Mouse (Mus musculus) heart, embryonic 15.5 days (tissue): ENCODE measurements around the gene Vegfc. TPM values are rescaled to one million over a fixed set of nuclear protein-coding genes. Genes with fewer than 3 reads are reported as not detected.

ENCODE experiments used
- ATAC-seq: fragments of 200-750 bp; cut with Nextera tagmentation; replicated peaks from 2 replicates; pipeline ENCODE4 v1.8.0; 2017; ENCODE audit warnings: low read depth, moderate TSS enrichment; ENCODE audit not compliant: insufficient number of reproducible peaks, insufficient read depth, low FRiP score
- H3K27ac ChIP-seq: fragments of 300-500 bp; sonication (generic); 2 replicates; pipeline ENCODE4 v1.5.1; 2015; ENCODE audit warnings: mild to moderate bottlenecking, inconsistent platforms
- H3K27me3 ChIP-seq: fragments of 300-500 bp; sonication (generic); 2 replicates; pipeline ENCODE4 v1.6.1; 2015; ENCODE audit warnings: inconsistent platforms
- H3K36me3 ChIP-seq: fragments of 300-500 bp; sonication (generic); 2 replicates; pipeline ENCODE4 v1.6.1; 2015; ENCODE audit warnings: mild to moderate bottlenecking, inconsistent platforms
- H3K4me1 ChIP-seq: fragments of 300-500 bp; sonication (generic); replicated peaks from 2 replicates; pipeline ENCODE4 v1.6.1; 2015; ENCODE audit warnings: inconsistent platforms
- H3K4me2 ChIP-seq: fragments of 300-500 bp; sonication (generic); 2 replicates; pipeline ENCODE4 v1.6.1; 2015; ENCODE audit warnings: inconsistent platforms, mild to moderate bottlenecking, moderate library complexity
- H3K4me3 ChIP-seq: fragments of 300-500 bp; sonication (generic); 2 replicates; pipeline ENCODE4 v1.5.1; 2015; ENCODE audit warnings: mild to moderate bottlenecking, inconsistent platforms
- H3K9ac ChIP-seq: fragments of 300-500 bp; sonication (generic); 2 replicates; pipeline ENCODE4 v1.6.1; 2015; ENCODE audit warnings: mild to moderate bottlenecking, inconsistent platforms
- H3K9me3 ChIP-seq: fragments of 300-500 bp; sonication (generic); replicated peaks from 2 replicates; pipeline ENCODE4 v1.6.1; 2016; ENCODE audit warnings: inconsistent platforms
- WGBS: fragments of 180-500 bp; shearing (Covaris S2); methylation state at CpG from one replicate; pipeline ENCODE4 v1.1.7; 2015; ENCODE audit warnings: mixed read lengths; 5-methylcytosine and 5-hydroxymethylcytosine counted together
- polyA plus RNA-seq: library from polyadenylated mRNA; unstranded; fragments of >200 nt; fragmentation: Nextera tagmentation; extraction: Ambion mirVana; gene quantifications from 2 replicates; pipeline ENCODE4 v1.2.1, GENCODE M21; 2015

Gene Vegfc
- polyA plus RNA-seq, 1 experiment from 2014 or later, result 11.9 TPM

- no peak overlapping the region for H3K9ac ChIP-seq
- H3K4me3 ChIP-seq, result no peak overlapping the region
- no peak for ATAC-seq
- H3K4me1 ChIP-seq, result no peaks in the 10 kb centered on the region
- H3K36me3 ChIP-seq, result peaks cover 16% of the 10 kb centered on the region
- no peak overlapping the region for H3K27ac ChIP-seq
- WGBS, result 84% methylated on average over 2 of the region's 2 CpGs
- no peak overlapping the region for H3K4me2 ChIP-seq
- no peaks in the 10 kb centered on the region for H3K9me3 ChIP-seq
- no peaks in the 10 kb centered on the region for H3K27me3 ChIP-seq
Measured at GRCm38 (mm10) chr8:54185336-54185735, 107.9 kb downstream of the Vegfc start.

GRCm38 (mm10) chr8:54185927-54186326 lies 108.5 kb downstream of the Vegfc start:
- Histone ChIP-seq H3K9ac (no peak overlapping the region), H3K36me3 (peaks cover 16% of the 10 kb centered on the region), H3K9me3 (no peaks in the 10 kb centered on the region), H3K4me3 (no peak overlapping the region), H3K27me3 (no peaks in the 10 kb centered on the region), H3K27ac (no peak overlapping the region), H3K4me2 (no peak overlapping the region), H3K4me1 (no peaks in the 10 kb centered on the region)
- WGBS, result 92% methylated on average over 6 of the region's 6 CpGs
- no peak for ATAC-seq

DNA sequence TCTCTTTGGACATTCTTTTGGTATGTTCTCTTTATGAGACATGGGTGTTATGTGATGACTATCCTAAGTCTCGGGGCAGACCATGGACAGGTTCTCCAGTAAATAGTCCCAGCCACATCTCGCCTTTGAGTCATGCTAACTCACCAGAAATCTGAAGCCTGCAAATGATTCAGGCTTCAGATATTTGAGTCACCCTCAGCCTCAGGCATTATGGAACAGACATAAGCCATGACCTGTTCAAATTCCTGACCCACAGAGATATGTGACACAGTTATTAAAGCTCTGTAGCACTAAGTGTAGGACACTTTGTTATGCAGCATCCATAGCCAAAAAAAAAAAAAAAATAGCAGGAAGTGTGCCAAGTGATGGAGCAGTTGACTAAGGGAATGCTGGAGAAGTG lies 138.8 kb downstream of the Vegfc start:
- no peak overlapping the region for H3K4me3 ChIP-seq
- H3K27ac ChIP-seq, result no peak overlapping the region
- H3K36me3 ChIP-seq, result no peaks in the 10 kb centered on the region
- peaks cover 3% of the 10 kb centered on the region; the same call in 1 of the 2 replicates for H3K4me1 ChIP-seq
- ATAC-seq, result no peak
- WGBS, result 65% methylated on average over 2 of the region's 2 CpGs
- H3K4me2 ChIP-seq, result no peak overlapping the region
- no peak overlapping the region for H3K9ac ChIP-seq
- H3K9me3 ChIP-seq, result no peaks in the 10 kb centered on the region
- H3K27me3 ChIP-seq, result no peaks in the 10 kb centered on the region

- no peaks in the 10 kb centered on the region for H3K36me3 ChIP-seq
- no peak overlapping the region for H3K4me2 ChIP-seq
- H3K4me3 ChIP-seq, result no peak overlapping the region
- ATAC-seq, result no peak
- H3K27ac ChIP-seq, result no peak overlapping the region
- H3K9ac ChIP-seq, result no peak overlapping the region
- no peaks in the 10 kb centered on the region for H3K9me3 ChIP-seq
- H3K4me1 ChIP-seq, result peaks cover 5% of the 10 kb centered on the region; the same call in 1 of the 2 replicates
- 22% methylated on average over 1 of the region's 1 CpGs for WGBS
- no peaks in the 10 kb centered on the region for H3K27me3 ChIP-seq
Measured at GRCm38 (mm10) chr8:54228801-54229204, 151.4 kb downstream of the Vegfc start.

- WGBS, result 93% methylated on average over 1 of the region's 1 CpGs
- ATAC-seq, result no peak
Measured at GRCm38 (mm10) chr8:54230638-54231037, 153.2 kb downstream of the Vegfc start.

DNA sequence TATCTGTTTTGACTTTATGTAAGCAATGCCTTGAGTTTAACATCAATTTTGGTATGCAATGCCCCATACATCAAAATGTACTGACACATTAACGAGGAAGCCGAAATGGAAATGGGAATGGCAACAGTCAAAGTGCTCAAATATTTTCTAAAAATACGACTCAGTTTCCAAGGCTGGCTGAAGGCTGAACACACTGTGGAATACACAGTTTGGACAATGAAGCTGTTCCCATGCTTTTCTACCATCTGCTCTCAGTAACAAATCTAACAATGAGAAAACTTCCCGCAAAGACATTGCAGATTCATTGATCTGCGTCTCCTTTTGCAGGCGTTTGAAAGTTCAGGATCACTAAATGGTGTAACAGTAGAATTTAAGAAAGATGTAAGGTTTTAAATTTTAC lies 155.9 kb downstream of the Vegfc start:
- H3K9me3 ChIP-seq, result no peaks in the 10 kb centered on the region
- WGBS, result 84% methylated on average over 6 of the region's 6 CpGs
- ATAC-seq, result no peak

More at GRCm38 (mm10) chr8:54230638-54231037, 153.2 kb downstream of the Vegfc start:
- Histone ChIP-seq H3K4me1 (peaks cover 5% of the 10 kb centered on the region; the same call in 1 of the 2 replicates), H3K9ac (no peak overlapping the region), H3K27me3 (no peaks in the 10 kb centered on the region), H3K27ac (no peak overlapping the region), H3K36me3 (no peaks in the 10 kb centered on the region), H3K9me3 (no peaks in the 10 kb centered on the region), H3K4me3 (no peak overlapping the region), H3K4me2 (no peak overlapping the region)

More for the DNA sequence above, 155.9 kb downstream of the Vegfc start:
- no peak overlapping the region for H3K4me3 ChIP-seq
- no peak overlapping the region for H3K4me2 ChIP-seq
- no peaks in the 10 kb centered on the region for H3K27me3 ChIP-seq
- no peak overlapping the region for H3K27ac ChIP-seq
- no peak overlapping the region for H3K9ac ChIP-seq
- H3K36me3 ChIP-seq, result no peaks in the 10 kb centered on the region
- peaks cover 5% of the 10 kb centered on the region; the same call in 1 of the 2 replicates for H3K4me1 ChIP-seq
